Mouse (Mus musculus) embryonic fibroblast, embryonic 13.5 days (primary cell): Measurements from ENCODE around the gene Gfral.

Experiments
- CTCF ChIP-seq: IDR thresholded peaks from 2 replicates; pipeline ENCODE4 v1.5.1; 2011; ENCODE audit warnings: mild to moderate bottlenecking, control low read depth, low read length, moderate library complexity, borderline replicate concordance; ENCODE audit not compliant: insufficient read depth
- POLR2A ChIP-seq: IDR thresholded peaks from 2 replicates; pipeline ENCODE4 v1.6.1; 2011; ENCODE audit warnings: low read depth, mild to moderate bottlenecking, control low read depth, low read length, moderate library complexity

GRCm38 (mm10) chr9:76196917-76197316 lies 16.5 kb downstream of the Gfral start:
- no peak for TF ChIP-seq CTCF
- no peak for TF ChIP-seq POLR2A
